Mouse (Mus musculus): Measurements from ENCODE around the gene Pde4dip.

Pde4dip gene

DNA sequence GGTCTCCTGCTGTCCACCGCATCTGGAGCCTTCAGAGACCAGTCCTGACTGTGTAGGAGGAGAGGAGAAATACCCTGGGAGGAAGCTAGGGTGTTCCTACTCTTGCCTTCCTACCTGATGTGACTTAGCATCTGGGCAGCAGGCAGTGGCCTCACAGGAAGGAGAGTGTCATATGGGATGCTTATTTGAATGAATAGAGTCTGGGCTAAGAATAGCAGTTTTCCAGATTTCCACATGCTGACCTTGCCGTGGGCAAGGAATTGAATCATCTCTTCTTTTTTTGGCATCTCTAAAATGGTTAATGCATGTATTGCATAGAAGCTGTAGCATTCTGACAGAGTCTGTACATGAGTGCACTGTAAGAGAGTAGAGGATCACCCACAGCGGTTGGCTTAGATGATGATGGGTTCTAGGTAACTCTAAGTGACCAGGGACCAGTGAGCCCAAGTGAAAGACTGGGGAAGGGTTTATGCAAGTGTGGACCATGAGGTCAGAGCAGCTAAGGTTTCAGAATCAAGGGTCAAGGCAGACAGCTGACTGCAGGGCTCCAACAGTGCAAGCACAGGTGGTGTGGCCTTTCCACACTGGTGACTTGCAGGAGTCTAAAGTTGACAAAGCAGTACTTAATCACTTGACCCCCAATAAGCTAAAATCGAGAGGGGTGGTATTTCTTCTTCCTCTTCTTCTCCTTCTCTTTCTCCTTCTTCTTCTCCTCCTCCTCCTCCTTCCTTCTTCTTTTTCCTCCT, 202.0 kb downstream of the Pde4dip start:
- DNase-seq (ENCODE audit: low spot score in 2 of 2) = no peak

DNA sequence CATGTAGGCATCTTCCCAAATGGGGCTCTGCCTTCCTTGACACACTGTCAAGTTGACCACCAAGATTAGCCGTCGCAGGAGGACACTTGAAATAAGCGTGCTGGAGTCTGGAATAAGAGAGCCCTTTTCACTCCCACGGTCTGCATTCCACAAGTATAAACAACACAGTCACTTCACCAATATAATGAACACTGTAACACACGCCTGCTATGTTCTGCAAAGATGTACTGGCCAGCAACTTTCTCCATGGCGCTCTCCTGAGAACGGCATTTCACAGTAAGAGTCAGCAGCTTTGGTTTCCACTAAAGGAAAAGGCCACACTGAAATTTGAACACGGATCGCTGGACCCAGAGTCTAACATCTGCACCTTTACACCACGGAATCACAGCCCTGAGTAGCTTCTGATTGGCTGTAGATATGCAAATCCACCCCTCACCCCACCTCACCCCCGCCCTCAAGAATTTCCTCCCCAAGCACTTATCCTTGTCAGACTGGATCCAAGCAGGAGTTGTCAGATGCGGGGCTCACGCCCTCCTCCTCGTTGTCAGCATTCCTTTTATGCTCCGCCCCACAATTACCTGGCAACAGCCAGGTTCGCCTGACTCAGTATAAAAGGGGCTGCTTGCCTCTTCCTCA, 204.8 kb downstream of the Pde4dip start:
- DNase-seq (ENCODE audit: low spot score in 2 of 2) = no peak

DNA sequence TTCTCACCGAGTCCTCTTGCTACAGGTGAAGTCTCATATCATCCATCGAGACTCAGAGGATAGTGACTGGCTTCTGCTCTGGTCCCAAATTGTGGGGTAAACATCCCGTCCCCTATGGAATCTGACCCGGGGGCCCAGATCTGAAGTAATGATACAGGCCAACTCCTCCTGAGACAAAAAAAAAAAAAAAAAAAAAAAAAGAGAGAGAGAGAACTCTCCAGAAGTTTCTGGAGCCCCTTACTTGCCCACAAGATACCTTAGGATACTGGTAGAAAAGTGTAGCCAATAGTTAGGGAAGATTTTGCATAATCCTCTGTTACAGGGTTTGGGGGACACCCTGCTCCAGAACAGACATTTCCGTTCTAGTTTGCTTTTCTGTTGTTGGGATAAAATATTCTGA, 205.9 kb downstream of the Pde4dip start:
- DNase-seq (ENCODE audit: low spot score in 2 of 2) = no peak

DNA sequence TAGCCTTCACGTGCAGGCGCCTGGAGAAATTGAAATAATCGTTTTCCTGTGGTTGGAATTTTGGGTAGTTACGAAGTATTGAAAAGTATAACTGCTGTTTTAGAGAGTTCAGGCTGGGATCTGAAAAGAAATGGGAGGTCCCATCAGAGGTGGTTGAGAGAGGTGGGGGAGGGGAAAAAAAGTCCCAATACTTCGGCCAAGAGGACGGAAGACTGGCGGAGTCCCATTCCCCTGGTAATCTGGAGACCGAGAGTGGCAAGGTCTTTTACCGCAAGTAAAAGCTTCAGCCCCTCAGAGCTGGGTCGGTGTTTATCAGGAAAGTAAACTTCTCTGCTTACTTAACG, 206.4 kb downstream of the Pde4dip start:
- DNase-seq (ENCODE audit: low spot score in 2 of 2) = no peak

DNA sequence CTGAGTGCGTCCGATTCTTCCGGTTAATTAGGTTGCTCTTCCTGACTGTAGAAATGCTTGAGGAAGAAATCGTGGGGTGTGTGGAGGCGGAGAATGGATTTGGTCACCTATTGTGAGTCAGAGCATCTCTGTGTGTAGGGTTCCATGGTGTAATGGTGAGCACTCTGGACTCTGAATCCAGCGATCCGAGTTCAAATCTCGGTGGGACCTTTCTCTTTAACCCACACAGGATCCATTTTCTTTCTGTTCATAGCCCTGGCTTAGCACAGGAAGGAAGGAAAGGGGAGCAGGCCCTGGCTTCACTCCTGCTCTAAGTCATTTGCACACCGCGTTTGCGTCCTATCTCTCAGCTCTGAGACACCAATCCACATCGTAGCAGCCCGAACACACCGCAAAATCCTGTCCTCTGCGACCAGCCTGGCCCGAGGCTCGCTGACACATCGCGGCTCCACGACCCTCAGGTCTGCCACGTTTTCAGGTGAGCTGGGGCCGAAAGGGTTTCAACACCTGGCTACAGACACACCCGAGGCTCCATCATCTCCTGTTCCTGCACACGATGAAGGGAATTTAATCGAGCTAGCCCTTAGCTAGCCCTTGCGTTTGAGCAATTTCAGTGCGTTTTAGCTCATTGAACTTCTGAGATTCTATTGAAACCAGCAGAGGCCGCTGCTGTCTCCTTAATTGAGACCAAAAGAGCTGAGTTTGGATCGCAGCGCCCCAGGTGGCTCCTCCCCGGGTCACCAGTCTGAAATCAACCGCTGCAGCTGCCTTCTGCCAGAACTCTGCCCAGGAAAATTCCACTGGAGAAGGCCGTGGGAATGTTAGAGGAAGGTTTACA, 207.0 kb downstream of the Pde4dip start:
- DNase-seq (ENCODE audit: low spot score in 2 of 2) = peak; percentile 46 to 72

DNA sequence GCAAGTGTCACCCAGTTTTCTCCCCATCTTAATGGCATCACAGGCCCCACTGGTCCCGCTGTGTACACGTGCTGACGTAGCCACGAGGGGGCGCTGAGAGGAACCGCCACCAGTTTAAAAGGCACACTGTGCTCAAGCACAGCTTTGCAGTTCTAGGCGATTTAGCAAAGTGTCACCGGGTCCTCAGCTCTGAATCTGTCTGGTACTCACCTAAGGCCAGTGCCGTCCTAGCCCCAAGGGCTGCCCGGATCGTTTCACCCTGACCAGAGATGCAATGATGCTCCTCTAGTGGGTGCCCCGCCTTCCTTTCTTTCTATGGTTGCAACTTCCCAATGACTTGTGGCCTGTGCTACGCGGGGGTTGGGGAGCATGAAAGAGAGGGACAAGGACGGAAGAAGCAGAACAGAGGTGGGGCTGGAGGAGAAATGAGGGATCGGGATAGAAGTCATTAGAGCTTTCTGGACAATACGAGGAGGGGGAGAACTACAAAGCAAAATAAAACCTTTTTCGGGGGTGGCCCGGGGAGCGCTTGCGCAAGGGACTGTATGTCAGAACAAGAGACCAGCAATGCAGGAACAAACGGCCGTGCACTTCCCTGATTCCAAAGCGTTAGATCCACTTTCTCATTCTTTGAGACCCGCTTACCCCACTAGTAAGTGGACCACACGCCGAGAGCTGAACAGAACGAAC, 207.7 kb downstream of the Pde4dip start:
- DNase-seq (ENCODE audit: low spot score in 2 of 2) = peak; percentile 60 to 80

DNA sequence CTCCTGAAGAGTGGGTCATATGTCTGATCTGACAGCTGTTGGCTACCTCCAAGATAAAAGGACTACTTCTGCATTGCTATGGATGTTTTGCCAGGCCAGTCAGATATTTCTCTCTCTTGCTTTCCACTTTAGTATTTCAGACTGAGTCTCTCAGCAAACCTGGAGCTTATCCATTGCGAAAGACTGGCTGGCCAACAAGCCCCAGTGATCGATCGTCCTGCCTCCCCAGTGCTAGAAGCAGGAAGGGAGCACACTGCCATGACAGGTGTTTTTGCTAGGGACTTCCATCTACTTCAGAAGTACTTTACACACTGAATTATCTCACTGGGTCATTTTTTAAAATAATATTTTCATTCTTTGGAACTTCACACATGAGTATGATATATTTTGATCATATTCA, 210.1 kb downstream of the Pde4dip start:
- DNase-seq (ENCODE audit: low spot score in 2 of 2) = no peak

DNA sequence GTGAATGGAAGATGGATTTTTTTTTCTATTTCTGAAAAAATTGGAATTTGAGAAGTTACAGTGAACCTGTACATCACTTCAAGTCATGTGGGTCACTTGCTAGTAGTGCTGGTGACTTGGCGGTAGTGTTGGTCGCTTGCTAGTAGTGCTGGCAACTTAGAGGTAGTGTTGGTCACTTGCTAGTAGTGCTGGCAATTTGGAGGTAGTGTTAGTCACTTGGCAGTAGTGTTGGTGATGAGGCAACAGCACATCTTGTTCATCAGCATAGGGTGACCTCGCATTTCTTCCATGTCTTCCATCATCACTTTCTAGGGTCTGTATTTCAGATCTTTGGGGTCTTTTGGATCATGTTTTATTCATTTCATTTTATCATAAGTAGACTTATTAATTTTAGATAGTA, 212.4 kb downstream of the Pde4dip start:
- no peak for DNase-seq (ENCODE audit: low spot score in 2 of 2)

DNA sequence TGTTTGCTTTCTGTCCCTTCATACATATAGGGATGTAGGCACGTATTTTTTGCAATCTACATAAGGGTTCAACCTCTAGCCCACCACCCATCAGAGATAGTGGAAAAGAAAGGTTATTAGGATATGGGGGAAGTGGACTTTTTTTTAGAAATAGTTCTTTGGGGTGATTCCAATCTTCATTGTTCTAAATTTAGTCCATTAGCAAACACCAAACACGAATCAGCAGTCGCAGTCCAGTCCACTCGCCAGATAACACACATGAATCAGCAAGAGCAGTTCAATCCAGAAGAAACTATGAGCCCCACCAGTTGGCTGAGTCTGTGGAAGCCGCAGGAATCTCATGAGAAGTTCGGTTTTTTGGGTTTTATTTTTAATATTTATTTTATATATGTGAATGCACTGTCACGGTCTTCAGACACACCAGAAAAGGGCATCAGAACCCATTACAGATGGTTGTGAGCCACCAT, 213.8 kb downstream of the Pde4dip start, which contains the start of gene Gm17651:
Gm17651 (minus strand) TSS at position 51 of the 467 bp plus-strand sequence.
- DNase-seq (ENCODE audit: low spot score in 2 of 2) = no peak

DNA sequence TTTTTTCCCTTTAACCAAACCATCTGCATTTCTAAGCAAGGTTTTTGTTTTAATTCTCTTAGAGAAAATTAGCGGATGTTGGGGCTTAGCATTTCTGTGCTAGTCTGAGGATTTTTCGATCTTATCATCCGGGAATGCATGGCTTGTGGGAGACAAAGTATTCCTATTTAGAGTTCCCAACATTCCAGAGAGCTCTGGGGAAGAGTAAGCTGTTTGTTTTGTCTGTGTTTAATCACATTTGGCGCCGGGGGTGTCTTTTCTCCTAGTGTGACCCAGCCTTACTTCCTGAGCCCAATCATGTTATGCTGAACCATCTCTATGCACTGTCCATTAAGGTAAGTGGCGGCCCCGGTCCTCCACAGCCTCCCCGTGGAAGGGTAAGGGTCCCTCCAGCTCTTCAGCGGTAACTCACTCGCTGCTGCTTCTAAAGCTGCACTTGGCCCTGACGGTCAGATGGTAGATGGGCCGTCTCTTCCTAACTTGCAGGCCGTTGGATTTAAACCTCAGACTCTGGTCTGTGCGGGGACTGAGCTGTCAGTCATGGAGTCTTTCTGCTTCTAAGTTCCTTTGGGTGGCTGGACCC, 221.3 kb downstream of the Pde4dip start:
- DNase-seq (ENCODE audit: low spot score in 2 of 2) = no peak

DNA sequence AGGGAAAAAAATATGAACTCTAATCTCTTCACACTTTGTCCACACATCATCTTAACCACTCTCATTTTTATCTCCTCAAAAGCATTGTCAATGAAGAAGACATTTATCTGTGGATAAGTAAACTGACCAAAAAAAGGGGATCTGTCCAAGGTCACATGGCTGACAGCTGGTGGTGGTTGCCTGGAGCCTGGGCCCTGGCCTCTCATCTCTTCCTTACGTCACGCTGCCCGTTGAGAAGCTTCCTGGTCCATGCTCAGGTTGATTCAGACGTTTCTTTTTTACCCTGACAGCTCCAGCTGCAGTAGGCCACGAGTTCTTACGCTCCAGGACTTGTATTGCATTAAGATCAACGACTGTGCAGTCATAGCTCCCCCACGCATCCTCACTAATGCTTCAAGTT, 222.4 kb downstream of the Pde4dip start:
- no peak for DNase-seq (ENCODE audit: low spot score in 2 of 2)

DNA sequence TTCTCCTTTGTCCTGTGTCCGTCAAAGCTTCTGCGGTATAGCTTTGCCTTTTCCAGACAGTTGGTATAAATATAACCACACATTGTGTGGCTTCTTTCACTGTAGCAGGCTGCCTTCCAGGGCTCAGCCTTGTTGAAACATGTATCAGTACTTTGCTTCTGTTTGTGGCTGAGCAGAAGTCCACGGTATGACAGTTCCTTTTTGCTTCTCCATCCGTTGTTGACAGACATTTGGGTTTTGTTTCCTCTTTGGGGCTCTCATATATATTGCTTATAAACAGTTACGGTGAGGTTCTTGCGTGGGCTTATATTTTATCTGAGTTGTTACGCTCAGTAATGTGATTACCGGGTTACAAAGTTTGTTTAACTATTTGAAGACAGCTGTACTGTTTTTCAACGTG, 223.0 kb downstream of the Pde4dip start:
- no peak for DNase-seq (ENCODE audit: low spot score in 2 of 2)

DNA sequence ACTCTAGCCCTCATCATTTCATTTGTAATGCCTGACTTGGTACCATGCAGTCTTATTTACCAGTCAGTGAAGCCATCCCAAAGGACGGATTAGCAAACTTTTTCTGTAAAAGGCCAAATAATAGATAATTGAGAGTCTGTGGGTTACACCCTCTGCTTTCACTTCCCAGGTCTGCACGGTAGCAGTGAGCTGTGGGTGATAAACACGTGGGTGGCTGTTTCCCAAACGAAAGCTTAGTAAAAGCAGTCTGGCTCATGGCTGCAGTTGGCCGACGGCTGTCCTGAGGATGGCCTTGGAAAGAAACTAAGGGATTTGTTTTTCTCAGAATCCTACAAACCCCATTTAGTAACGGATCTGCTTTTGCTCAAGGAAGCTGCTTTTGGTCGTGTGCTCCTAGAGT, 227.3 kb downstream of the Pde4dip start:
- DNase-seq (ENCODE audit: low spot score in 2 of 2) = no peak

DNA sequence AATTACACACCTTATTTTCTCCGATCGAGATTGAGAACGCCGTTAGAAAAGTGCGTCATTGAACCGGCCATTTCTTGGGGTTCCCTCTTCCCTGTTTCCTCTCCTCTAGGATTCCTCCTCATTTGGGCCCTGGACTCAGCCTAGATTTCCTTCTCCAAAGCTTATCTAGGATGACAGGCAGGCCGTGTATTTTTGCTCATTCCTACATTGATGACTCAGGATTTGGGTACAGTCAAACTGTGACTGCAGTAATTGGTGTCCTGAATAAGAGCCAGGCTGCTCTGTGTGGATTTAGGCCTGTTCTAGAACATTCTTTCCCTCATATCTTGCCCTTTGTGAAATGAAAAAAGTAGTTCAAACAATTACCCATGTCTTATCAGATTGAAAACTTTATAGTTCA, 228.8 kb downstream of the Pde4dip start:
- no peak for DNase-seq (ENCODE audit: low spot score in 2 of 2)

DNA sequence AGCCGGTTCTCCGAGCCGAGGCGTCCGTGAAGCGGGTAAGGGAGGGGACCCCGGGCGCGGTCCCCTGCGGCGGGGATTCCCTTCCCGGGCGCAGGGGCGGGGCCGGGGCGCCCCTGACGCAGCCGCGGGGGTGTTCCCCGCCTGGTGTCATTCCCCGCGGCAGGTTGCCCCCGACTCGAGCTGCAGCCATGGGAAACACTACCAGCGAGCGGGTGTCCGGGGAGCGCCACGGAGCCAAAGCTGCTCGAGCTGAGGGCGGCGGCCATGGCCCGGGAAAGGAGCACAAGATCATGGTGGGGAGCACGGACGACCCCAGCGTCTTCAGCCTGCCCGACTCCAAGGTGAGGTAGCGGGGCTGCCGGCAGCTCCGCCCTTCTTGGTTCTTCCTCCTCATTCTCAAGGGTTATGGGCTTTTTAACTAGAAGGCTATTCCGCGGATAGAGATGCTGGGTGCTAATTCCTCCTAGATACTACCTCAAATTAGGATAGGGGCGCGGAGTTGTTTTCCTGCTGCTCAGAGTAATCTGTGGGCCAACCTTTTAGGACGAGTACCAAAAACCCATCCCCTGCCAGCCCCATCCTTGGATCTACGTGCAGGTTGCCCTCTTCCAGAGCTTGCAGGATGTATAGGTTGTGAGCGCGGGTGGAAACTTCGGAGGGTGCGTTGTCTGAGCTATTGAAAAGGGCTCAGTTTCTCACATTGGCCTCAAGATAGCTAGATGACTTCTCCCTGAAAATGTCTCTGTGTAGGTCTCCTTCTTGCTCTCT, 229.9 kb downstream of the Pde4dip start:
- no peak for DNase-seq (ENCODE audit: low spot score in 2 of 2)

DNA sequence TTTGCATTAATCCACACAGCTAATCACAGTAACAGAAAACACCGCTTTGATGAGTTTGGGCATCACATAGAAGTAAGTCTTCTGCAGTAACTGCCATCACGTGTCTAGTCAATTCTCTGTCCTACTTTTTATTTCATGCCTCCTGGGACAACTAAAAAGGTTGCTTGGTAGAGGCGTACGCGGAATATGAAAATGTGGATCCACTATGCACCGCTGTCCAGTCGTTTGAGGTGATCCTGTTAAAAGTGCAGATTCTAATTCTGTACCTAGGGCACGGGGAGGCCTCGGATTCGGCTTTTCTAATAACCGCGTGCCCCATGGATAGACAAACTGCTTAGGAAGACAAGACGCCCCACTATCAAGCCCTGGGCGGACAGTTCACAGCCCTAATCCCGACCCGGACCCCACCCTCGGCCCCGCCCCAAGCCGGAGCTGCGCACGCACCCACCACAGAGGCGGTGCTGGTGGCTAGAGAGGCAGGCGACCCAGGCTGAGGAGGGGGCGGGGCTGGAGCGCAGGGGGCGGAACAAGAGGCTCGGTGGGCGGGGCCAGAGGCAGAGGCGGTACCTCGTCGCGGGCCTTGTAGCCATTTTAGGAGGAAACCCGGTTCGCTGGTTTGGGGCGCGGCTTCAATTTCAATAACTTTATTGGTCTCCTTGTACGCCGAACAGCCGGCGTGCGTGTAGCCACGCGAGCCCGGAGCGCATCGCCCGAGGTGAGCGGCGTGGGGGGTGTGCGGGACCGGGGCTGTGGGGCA, 230.7 kb downstream of the Pde4dip start, which contains the start of gene Prkab2:
Prkab2 (plus strand) TSS at position 539 of the 757 bp plus-strand sequence.
- peak; percentile 99 for DNase-seq (ENCODE audit: low spot score in 2 of 2)

DNA sequence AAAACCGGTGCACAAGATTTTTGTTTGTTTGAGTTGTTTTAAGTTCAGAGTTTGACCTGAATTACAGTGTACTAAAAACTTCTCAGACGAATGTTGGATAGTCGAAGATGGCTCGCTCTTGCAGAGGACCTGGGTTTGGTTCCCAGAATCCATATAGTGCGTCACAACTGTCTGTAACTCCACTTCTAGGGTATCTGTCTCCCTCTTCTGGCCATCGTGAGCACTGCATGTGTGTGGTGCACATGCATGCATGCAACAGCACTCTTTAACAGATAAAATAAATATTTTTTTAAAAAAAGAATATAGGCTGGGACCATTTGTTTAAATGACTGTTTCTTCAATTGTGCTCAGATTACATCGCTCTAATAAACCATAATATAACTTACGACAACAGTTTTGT, 233.6 kb downstream of the Pde4dip start:
- no peak for DNase-seq (ENCODE audit: low spot score in 2 of 2)

DNA sequence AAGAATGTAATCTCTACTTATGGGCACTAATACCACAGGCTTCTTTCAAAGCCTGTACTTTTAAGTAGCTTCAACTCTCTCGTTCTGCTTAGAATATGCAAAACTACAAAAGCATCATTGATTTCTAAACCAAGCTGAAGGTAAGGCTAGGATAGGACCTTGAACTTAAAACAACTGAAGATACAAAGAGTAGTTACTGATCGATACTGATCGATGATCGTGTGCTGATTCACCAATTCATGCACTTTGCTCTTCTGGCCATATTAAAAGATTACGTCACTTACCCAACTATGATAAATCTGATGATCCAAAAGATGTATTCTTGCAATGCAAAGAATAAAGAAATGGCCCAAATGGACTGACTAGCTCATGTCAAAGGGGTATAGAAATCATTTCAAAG, 234.7 kb downstream of the Pde4dip start:
- DNase-seq (ENCODE audit: low spot score in 2 of 2) = no peak

DNA sequence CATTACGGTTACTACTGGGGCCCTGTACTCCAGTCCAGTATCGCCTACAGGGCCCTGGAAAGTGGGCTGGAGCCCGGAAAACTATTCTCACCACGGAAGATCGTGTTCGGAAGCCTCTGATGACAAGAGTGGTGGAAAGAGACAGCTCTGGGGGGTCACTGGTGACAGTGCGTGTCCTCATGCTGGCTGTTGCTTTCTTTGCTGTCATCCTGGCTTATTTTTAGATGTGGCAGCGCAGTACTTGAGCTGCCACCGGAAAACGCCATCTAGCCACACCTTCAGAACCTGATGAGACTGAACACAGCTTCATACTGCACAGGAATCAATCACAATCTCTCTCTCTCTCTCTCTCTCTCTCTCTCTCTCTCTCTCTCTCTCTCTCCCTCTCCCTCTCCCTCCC, 236.9 kb downstream of the Pde4dip start:
- no peak for DNase-seq (ENCODE audit: low spot score in 2 of 2)

DNA sequence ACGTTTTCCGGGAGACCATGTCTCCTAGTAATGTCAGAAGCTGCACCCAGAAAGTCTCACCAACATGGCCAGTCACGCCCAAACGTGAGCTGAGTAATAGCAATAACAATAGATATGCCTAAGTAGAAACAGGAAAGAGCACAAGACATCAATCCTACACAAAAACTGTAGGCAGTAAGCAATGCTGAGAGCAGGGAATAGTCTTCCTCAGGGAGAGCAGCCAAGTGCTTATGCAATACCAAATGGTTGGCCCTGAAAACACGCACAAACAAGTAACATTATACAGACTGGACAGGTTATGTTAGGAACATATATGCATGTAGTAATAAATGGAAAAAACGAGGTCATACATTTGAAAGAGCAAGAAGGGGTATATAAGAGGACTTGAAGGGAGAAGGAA, 239.0 kb downstream of the Pde4dip start:
- DNase-seq (ENCODE audit: low spot score in 2 of 2) = no peak
